Mouse (Mus musculus): ENCODE measurements at regions not wholly inside any gene's neighbourhood (a gene's known extent, or its start where the extent isn't known, plus 50 kb on each side); places are given as distances from the start of the nearest gene placed in this dataset.

DNA sequence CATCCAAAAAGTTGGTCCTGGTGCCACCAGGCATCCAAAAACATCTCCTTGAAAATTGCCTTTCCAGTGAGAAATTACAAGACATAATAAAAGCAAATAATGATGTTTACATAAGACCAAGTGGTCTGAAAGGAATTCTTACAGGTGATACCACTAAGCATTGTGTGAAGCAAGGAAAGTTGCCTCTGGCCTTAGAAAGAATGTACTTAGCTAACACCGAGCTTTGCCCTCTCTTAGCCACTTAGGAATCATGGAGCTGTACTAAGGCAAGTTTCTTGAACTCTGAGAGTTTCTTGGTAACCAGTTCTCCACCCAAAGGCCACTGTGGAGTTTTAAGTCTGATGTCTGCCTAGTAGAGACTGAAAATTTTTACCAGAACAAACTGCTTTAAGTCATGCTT is 359.4 kb upstream of the Cdh11 start:
- TF ChIP-seq HCFC1 (IDR thresholded peaks at IDR 0.05; ENCODE audit: borderline replicate concordance, insufficient read depth, low read length) = no peak
- no peak for TF ChIP-seq ZC3H11A (IDR thresholded peaks at IDR 0.05; ENCODE audit: borderline replicate concordance, low read depth, low read length)
